Mouse (Mus musculus): ENCODE results near the gene Nfkbia.

Gene Nfkbia

DNA sequence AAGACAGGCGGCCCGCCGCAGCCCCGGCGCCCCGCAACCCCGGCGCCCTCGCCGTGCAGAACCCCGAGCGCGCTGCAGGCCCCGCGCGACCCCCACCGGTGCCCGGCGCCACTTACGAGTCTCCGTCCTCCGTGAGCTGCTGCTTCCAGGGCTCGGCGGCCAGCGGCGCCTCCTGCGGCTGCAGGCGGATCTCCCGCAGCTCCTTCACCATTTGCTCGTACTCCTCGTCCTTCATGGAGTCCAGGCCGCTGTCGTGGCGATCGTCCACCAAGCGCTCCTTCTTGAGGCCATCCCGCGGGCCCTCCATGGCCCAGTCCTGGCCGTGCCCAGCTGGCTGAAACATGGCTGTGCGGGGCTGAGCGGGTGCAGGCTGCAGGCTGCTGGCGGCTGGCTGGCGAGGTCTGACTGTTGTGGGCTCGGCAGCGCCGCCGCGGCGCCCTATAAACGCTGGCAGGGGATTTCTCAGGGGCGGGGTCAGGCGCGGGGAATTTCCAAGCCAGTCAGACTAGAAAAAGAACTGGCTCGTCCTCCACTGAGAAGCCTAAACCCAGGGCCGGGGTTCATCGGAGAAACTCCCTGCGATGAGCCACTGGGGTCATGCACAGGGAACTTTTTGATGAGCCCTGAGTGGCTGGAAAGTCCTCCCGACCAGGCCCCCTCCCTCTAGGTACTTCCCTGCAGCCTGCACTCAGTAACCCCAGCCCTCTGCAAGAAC is at the start of gene Nfkbia:
Nfkbia (minus strand) TSS at position 464 of the 715 bp plus-strand sequence.
- DNase-seq (ENCODE audit: low read depth, low spot score) = peak; percentile 61

DNA sequence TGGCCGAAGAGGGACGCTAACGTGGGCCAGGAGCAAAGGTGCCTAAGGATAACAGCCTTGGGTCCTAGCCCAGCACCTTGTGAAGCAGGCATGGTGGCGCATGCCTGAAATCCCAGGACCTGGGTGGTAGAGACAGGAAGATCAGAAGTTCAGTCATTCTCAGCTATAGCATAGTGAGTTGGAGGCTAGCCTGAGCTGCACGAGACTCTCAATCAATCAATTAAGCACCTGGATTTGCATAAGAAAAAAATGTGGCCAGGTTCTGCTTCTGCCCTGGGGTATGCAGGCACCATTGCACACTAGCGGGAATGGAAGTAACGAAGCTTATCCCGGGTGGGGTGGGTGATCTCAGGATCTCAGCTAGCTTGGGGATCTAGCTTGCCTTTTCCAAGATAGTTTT is 46.7 kb upstream of the Nfkbia start:
- DNase-seq (ENCODE audit: low read depth, low spot score) = no peak

DNA sequence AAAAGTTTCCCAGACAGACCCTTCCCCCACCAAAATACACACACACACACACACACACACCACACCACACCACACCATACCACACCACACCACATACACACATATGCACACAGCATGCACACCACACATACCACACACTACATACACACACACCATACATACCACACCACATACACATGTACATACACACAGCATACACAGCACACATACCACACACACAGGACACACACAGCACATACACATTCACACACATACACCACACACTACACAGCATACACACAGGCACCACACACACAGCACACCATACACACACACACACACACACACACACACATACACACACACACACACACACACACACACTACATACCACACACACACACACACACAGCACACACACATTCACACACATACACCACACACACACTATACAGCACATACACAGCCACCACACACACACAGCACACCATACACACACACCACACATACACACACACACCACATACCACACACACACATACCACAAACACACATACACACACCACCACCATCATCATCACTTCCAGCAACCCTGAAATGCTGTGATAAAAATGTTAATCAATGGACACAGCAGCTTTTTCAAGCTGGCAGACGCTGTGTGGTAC is 46.0 kb upstream of the Nfkbia start:
- DNase-seq (ENCODE audit: low read depth, low spot score) = no peak

DNA sequence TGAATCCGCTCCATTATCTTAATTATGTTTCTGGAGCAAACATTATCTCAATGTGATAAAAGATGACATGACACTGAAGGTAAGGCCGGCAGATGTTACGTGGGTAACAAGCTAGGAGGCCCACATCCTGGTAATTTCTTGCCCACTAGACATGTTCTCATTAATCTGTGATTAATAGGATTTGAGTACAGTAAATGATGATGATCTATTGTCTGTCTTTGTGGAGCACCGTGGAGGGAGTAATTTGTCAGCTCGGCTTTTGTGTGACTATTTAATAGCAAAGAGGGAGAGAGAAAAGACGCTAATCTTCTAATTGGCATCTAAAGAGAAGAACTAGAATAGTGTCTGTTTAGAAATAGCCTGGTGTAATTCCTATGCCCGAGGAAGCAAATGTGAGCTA is 45.3 kb upstream of the Nfkbia start:
- no peak for DNase-seq (ENCODE audit: low read depth, low spot score)

DNA sequence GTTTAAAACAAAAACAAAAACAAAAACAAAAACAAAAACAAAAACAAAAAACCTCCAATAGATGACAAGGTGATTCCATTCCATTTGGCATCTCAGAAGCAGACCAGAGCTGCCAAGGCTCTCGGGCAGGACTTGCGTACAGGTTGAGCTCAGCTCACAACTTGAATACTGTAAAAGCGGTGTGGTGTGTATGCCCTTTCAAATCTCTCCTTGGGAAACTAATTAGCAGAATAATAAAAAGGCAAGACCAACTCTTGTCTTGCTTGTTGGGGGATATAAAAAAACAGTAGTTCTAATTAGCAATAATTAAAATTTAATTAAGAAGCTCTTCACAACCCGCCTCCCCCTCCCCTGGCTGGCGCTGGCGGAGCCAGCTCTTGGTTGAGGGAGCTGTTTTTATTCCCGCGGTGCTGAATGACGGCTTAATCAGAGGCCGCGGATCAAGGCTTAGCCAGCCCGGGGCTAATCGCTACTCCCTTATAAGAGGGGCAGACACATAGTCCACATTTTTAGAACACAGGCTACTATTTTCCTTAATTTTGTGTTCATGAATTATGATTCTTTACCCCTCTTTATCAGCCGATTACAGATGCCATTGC is 44.2 kb upstream of the Nfkbia start:
- no peak for DNase-seq (ENCODE audit: low read depth, low spot score)

DNA sequence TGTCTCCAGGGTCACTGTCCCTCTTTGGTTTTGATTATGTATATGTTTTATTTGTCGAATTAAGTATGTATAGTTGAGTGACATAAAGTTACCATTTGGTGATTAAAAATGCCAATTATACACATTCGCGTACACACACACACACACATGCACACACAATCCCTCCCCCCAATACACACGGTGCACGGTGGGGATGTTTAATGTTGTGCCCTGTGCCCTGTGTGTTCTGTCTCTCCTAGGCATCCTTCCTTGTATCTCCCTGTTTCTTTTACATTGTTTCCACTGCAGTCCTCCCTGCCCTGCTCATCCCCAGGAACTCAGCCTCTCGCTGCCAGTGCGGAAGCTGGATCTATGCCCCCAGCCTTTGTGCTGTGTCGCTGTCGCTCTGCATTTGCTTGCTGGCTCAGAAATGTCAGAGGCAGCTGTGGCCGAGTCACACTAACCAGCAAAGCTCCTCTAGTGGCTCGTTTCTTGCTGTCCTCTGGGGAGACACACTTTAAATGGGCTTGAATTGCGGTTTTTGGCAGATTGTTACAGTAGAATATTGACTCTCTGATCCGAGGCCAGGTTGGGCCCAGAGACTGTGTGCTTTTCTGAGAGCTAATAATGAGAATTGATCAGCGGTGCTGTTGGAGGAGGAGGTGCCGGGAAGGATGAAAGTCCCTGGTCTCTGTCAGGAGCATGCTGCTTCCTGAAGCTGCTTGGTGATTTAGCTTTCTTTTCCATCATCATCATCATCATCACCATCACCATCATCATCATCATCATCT is 34.7 kb upstream of the Nfkbia start:
- DNase-seq (ENCODE audit: low read depth, low spot score) = no peak

DNA sequence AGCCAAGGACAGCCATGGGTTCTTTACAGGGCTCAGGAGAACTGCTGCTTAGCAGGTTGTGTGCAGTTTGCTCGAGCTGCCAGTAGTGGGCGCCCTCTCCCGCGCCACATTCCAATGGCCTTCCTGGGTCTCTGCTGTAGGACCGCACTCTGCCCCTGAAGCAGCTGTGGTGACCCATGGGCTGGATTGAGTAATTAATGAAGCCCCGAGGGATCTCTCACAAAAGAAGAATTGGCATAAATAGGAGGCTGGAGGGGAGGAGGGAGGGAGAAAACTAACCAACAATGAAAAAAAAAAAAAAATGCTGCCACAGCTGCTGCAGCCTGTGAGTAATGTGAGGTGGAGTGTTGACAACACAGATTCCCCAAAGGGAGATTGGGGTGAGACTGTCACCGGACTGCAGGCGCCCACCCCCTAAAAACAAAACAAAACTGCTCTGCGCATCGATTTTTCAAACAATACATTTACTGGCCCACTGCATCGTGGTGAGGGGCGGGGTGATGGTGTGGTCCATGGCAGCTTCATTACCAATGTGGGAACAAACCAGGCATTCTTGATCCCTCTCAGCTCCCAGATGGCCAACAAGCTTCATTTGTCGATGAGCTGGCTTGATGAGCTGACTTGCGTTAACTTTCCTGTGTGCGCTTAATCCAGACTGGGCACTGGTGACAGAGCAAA is 25.8 kb upstream of the Nfkbia start:
- DNase-seq (ENCODE audit: low read depth, low spot score) = no peak

DNA sequence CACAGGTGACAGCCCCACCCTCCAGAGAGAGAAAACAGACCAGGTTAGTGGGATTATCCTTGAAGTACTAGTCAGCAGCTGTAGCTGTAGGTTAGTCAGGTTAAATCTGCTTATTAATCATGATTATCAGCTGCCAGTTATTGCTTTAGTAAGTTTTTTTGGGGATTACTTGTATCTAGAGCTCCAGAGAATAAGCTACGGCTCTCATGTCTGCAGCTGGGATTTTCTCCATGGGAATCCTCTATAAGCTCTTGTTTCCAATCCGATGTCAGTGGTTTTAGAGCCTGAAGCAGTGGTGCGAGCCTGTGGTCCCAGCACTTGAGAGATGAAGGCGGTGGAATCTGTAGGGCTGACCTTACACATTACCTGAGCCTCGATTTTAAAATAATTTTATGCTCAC is 16.4 kb upstream of the Nfkbia start:
- DNase-seq (ENCODE audit: low read depth, low spot score) = no peak

DNA sequence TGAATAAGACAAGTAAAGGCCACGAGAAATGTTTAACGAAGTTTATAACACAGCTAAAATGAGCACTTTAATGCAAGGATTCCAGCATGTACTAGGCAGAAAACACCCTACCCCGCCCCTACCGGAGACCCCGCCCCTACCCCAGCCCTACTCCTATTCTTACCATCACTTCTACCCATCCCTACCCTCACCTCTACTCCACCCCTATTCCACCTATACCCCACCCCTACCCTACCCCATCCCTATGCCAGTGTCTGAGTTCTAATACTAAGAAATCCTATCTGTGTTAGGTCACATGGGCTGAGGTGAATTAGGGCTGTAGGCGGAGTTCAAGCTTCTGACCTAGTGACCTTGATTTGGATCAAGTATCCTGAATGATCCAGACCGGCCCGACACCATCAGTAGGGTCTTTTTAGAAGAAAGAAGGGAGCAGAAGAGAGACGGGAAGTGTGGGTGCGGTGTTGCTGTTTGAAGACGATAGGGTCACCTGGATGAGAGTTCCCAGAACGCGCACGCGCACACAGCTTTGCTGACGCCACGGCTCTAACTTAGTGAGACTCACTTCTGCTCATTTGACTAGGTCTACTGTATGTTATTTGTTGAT is 15.0 kb upstream of the Nfkbia start:
- DNase-seq (ENCODE audit: low read depth, low spot score) = no peak

DNA sequence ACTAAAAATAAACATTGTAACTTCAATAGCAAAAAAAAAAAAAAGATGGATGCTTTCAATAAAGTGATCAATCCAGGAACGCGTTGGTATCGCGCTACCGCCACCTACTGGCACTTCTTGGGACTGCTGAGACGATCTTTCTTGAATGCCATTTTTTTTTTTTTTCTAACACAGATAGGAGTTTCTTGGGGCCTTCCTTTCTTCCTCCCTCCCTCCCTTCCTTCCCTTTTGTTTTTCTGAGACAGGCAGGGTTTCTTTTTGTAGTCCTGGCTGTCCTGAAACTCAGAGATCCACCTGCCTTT is 13.5 kb upstream of the Nfkbia start:
- no peak for DNase-seq (ENCODE audit: low read depth, low spot score)

DNA sequence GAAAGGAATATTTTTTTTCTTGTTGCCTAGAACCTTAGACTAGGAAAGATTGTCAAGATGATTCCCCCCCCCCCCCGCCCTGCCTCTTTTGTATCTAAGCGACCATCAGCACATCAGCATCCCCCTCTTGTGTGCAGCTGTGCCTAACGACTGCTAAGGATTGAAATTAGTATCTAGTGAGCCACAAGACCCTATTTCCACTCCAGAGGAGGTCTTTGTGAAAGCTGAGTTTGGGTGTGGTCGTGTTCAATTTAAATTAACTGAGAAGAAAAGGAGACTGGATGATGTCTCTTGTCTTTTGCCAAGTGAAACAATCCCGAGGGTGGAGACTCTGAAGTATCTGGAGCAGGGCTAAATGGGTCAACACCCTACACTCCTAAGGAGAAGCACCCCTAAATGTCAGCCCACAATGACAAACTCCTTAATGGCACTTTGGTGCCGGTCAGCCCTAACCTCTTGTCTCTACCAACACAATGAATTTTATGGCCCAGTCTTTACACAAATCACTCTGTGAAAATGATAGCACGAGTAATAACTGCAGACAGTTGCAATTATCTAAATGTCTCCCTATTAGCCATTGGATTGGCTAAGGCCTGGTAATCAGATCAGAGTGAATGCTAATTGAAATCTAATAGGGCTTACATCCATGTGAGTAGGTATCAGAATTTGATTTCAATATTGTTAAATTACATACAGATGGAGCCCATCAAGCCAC is 13.0 kb upstream of the Nfkbia start:
- no peak for DNase-seq (ENCODE audit: low read depth, low spot score)

DNA sequence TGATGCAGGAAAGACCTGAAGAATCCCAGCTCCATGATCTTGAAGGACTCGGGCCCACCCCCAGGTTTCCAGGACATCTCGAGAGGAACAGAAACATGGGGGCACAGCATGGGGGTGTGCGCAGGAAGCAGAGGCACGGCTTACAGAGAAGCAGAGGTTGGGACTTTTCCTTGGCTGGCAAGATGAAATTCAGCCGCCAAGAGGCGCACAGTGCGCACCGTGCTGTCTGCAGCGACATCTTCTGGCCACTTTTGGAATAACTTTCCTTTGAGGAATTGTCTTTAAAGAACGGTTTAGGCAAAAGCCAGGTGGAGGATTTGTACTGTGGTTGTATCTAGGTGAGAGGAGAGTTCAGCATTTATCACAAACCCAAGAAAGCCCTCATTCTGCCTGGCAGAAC is 6.6 kb upstream of the Nfkbia start:
- DNase-seq (ENCODE audit: low read depth, low spot score) = peak; percentile 46

DNA sequence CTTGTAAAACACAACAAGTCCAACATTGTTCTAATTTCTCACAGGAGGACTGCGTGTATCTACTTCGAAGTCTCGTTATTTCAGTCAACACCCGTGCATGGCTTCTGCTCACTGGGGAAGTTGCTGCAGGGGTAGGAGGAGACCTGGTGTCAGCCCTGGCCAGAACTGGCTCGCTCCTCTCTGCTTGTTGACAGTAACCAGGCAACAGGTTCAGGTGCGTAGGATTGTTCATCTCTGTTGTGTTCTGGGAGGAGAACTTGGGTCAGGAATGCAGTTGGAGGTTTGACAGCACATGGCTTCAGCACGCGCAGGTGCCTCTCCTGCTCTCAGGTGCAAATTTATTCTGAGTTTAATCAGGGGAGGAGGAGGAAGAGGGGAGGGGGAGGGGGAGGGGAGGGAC is 5.3 kb upstream of the Nfkbia start:
- DNase-seq (ENCODE audit: low read depth, low spot score) = no peak

DNA sequence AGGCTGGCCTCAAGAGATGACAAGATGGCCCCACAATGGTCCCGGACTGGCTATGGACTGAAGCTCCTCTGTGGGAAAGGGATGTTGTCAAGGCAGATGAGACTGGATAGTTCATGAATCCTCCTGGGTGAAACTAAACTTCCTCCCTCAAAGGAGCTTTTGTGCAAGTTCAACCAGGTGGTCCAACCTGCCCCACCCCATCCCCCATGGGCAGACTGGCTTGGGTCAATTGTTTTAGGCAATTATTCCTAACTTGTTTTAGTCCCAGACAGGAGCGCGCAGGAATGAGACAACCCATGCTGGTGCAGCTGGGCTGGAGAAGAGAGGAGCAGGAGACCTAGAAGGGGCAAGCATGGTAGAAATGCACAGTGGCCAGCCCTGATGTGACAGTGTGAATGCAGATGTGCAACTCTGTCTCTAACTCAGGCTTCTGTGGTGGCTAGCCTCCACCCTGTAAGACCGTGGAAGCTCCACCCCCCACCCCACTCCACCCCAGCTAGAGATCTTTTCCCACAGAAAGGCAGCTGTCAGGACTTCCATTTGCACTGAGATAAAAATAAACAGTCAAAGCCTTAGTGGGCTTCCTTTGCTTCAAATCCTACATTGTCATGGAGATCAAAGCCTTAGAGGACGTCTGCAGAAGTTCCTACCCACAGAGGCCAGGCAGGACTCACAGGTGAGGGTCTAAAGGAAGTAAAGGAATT is 3.6 kb upstream of the Nfkbia start:
- no peak for DNase-seq (ENCODE audit: low read depth, low spot score)

DNA sequence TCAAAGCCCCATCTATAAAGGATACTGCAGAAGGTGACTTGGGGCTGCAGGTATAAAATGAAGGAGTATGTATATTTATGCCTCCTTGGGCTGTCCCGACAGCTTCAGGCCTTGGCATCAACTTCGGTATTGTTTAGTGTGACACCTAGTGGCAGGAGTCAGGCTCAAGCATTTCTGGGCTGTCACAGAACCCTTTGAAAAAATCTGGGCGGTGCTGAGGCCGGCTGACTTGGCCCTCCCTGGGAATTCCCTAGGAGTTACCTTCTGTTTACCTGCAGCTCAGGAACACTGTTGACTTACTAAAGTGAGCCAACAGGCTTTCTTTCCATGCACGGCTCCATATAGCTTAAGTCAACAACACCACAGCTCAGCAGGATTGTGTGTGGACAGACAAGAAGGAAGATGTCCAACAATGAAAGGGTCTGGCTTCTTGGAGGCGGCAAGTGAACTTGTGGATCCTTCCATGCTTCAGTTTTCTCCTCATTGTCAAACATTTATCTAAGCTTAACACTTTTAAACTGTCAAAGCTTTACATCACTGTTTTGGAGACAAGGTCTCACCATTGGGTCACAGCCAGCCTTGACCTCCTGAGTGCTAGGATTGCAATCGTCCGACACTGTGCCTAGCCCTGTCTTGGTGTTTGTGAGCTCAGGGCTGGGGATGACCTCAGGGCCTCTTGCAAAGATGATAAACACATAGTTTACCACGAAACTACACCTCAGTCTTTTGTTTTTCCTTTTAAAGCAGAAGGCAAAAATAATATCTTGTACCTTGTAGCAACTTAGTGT is 2.9 kb upstream of the Nfkbia start:
- no peak for DNase-seq (ENCODE audit: low read depth, low spot score)

DNA sequence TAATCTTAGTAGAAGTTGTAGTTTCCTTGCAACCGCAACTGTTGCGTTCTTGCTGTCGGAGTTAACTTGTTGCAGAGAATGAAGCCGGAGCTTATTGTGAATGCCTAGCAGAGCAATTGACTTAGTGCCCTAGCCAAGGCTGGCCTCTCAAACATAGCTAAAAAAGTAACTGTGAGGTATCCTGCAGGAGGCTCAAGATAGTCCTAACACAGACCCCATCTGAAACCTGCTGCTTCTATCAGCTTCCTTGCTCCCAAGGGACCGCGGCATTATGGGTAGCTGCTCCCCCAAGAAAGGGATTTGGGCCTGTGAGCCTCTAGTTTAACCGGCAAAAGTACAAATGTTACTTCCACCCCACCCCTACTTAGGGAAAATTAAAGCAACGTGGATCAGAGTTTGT is 934 bp upstream of the Nfkbia start:
- no peak for DNase-seq (ENCODE audit: low read depth, low spot score)

DNA sequence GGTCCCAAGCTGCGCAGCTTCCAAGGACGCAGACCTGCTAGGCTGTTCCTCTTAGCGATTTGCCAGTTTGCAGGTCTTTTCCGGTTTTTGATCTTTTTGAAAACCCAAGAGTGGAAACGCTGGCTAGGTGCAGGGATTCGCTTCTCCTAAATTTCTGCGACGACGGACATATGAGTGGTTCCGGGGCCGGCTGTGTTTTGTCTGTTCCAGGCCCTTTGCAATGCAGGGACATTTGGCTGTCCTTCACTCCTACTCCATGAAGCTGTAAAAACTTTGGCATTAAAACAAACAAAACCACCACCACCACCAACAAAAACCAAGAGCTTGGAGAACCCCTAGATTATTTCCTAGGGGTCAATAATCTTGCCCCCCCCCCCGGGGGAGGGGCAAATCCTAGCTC is 494 bp upstream of the Nfkbia start:
- DNase-seq (ENCODE audit: low read depth, low spot score) = no peak

DNA sequence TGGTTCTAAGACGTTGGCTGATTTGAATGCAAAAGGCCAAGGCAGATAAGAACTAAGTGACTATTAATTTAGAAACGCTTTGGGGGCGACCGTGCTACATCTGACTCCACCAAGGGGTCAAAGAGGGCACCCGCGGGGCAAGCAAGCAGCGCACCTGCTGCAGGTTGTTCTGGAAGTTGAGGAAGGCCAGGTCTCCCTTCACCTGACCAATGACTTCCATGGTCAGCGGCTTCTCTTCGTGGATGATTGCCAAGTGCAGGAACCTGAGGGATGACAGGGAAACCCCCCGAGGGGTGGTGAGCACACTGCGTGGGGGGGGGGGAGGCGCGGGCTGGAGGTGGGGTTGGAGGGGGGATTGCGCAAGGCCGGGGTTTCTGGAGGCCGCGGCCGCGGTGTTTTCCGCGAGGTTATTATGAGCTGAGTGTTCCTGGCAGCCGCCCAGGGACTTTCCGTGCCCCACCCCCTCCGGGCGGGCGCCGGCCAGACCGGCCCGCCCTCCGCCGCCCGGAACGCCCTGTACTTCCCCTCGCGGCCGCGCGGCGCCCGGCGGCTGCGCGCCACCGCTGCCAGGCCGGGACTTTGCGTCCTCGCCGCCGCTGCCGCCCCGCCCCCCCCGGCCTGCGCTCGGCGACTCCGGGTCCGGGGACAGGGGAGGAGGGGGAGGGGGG is 797 bp downstream of the Nfkbia start:
- no peak for DNase-seq (ENCODE audit: low read depth, low spot score)

Measured in telencephalon, adult 2 months (tissue).